8 mouse cellular contexts compared by ENCODE assay signal in genomic region chr2:180581002-180581401, GRCm38 (mm10). TPM values are rescaled to one million over a fixed set of nuclear protein-coding genes. Genes with fewer than 3 reads are reported as not detected.
DNase-seq lines count a peak whose midpoint lies in the region; ATAC-seq lines count a peak whose summit lies in the region.

Gene Mrgbp (plus strand): TSS chr2:180581304.

- no peak within 1 kb of the TSS for H3K9ac ChIP-seq in intestine, embryonic 16.5 days (ENCODE audit: low read depth, low read length)

- ATAC-seq in granulocyte monocyte progenitor cell, adult 5-6 weeks (replicated peaks; ENCODE audit: poor library complexity, severe bottlenecking): no peak
- no peak for ATAC-seq in intestine, embryonic 16.5 days

- 65% methylated on average over 3 of the region's 3 CpGs for WGBS in intestine, embryonic 16.5 days

- peaks cover 13% of the 10 kb centered on the region; the same call in 1 of the 2 replicates for H3K27me3 ChIP-seq in intestine, embryonic 16.5 days (replicated peaks; ENCODE audit: control insufficient read depth, insufficient read depth, low read length)

- DNase-seq in layer of hippocampus, adult 18-20 months (ENCODE audit: low spot score in 2 of 2): no peak
- DNase-seq in layer of hippocampus, adult 9-10 months (ENCODE audit: low spot score): no peak
- no peak for DNase-seq in adrenal gland, adult 8-10 months
- peak; percentile 28 for DNase-seq in lung, postnatal 25 days (ENCODE audit: low spot score)
- no peak for DNase-seq in B cell, adult 2 months
- no peak for DNase-seq in right cerebral cortex, adult 18-20 months

- H3K27ac ChIP-seq in intestine, embryonic 16.5 days (ENCODE audit: low read length): no peak within 1 kb of the TSS

- peaks cover 9% of the 10 kb centered on the region for H3K4me1 ChIP-seq in intestine, embryonic 16.5 days (ENCODE audit: control insufficient read depth, insufficient read depth, low read length)

- no peak within 1 kb of the TSS for H3K4me3 ChIP-seq in intestine, embryonic 16.5 days (ENCODE audit: low read length)

- 0 out of 2 replicates have a peak, but pooled peaks cover 8% of the 10 kb centered on the region for H3K36me3 ChIP-seq in intestine, embryonic 16.5 days (ENCODE audit: control insufficient read depth, insufficient read depth, low read length)

- no peak within 1 kb of the TSS for H3K4me2 ChIP-seq in intestine, embryonic 16.5 days (ENCODE audit: low read depth, low read length)

- no peaks in the 10 kb centered on the region for H3K9me3 ChIP-seq in intestine, embryonic 16.5 days (ENCODE audit: control insufficient read depth, low read length)

RNA-seq across cellular contexts. Expression of gene Mrgbp, which starts in this region (rescaled TPM):
- total RNA-seq in layer of hippocampus, adult 18-20 months (2021): 10 to 100 TPM; 19.5 to 20.1 TPM
- 10 to 100 TPM; 16.1 to 23.9 (median 20.1) TPM for total RNA-seq in adrenal gland, adult 8-10 months (2022)
- total RNA-seq in granulocyte monocyte progenitor cell, adult 5-6 weeks (2014; fragmentation: Nextera tagmentation): 38.2 and 39.9 TPM in 2 replicates
- total RNA-seq in granulocyte monocyte progenitor cell, adult 5-6 weeks (2017): 27.1 and 28.9 TPM in 2 replicates
- 19.0 and 20.9 TPM in 2 replicates for polyA plus RNA-seq in intestine, embryonic 16.5 days (2015; fragmentation: Nextera tagmentation; extraction: Ambion mirVana)
